Mouse (Mus musculus) spleen, postnatal 14 days (tissue): ENCODE measurements at regions not wholly inside any gene's neighbourhood (a gene's known extent, or its start where the extent isn't known, plus 50 kb on each side); places are given as distances from the start of the nearest gene placed in this dataset.

ENCODE experiments used
- DNase-seq, 2 experiments: peaks; one replicate each; pipeline ENCODE4 v3.0.0; 2021 to 2022; ENCODE audit warnings: low spot score in 2 of 2

DNA sequence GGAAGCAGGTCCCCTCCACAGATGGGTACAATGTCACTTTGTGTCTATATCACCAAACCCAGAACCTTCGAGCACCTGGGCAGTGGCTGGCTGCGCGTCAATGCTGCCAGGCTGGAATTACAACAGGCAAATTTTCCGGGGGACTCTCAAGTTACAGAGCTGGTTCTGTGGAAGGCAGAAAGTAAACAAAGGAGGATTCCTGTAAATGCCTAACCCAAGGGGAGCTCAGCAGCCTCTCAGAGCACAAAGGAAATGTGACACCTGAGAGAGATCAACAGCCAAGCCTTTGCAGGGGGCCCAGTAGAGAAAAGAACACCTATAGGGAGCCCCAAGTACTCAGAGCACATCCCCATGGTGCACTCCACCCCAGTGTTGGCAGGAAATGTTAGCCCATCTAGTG, 70.7 kb downstream of the Setd4 start:
- DNase-seq: no peak

- DNase-seq: no peak
Observed at GRCm38 (mm10) chr16:93531937-93532336, 71.9 kb downstream of the Setd4 start.

- no peak for DNase-seq
Observed at GRCm38 (mm10) chr16:93522485-93522884, 81.4 kb downstream of the Setd4 start.

GRCm38 (mm10) chr16:93520481-93520880, 83.4 kb downstream of the Setd4 start:
- no peak for DNase-seq

DNA sequence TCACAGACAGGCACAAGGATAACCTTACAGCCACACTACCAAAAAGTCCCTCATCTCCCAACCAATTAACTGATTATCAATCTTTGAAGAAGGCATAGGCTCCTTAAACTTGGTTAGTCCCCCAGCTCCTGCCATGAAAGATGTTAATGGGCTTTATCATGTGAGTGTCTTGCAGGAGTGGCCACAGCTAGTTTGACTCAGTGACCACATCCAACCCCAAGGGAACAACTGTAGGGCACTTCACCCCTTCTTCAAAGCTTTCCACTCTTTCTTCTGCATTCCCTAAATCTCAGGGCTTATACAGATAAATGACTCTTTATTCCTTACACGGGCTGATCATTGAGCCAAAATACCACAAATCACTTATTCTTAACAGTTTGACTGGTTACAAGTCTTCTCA, 85.2 kb downstream of the Setd4 start:
- no peak for DNase-seq

DNA sequence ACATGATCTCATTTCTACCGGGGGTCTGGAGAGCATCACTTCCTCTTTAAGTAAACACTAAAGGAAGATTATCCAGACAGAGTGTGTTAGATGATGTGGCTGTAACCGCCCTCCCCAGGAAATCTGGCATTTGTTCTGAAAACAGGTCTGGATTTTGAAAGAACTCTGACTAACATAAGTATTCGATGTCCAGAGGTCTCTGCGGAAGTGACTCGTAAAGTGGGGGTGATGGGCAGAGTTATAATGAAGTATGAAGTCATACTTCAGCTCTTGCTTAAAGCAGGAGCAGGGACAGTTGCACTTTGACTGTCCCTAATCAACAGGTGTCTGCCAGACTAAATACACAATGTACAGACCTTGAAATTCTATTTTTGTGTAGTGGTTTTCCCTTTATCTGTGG, 87.1 kb downstream of the Setd4 start:
- no peak for DNase-seq

DNA sequence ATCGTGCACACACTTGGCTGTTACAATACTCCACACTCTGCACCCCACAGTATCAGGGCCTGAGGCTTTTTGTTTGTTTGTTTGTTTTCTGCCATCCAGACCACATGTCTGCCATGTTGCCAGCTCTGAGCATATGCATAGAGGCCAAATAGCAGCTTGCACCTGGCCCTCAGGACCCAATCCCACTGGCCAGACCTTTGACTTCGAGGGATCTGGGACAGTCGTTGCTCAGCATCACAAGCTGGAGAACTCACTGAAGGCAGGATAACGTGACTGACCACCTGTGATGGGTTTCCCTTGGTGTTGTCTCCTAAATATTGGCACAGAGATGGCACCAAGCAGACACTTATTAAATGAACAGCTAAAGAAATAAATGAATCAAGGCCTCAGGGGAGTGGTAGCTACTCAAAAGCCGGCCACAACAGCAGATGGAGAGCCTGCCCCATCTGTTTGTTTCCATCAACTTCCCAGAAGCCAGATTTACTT, 88.4 kb downstream of the Setd4 start:
- no peak for DNase-seq

DNA sequence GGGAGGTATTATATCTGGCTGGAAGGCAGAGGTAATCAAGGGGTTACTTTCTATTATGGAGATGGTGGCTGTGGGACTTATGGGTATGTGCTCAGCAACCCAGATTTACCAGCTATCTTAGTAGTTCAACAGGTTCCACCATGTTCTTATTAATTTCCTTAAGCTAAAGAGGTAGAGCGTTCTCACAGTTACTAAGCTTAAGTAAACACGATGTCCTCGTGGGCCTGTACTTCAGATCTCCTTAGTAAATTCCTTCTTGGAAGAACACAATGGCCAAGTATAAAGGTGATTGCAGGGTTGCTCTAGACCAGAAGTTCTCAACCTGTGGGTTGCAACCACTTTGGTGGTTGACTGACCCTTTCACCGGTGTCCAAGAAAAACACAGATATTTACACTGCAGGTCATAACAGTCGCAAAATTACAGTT, 90.2 kb downstream of the Setd4 start:
- DNase-seq: no peak

DNA sequence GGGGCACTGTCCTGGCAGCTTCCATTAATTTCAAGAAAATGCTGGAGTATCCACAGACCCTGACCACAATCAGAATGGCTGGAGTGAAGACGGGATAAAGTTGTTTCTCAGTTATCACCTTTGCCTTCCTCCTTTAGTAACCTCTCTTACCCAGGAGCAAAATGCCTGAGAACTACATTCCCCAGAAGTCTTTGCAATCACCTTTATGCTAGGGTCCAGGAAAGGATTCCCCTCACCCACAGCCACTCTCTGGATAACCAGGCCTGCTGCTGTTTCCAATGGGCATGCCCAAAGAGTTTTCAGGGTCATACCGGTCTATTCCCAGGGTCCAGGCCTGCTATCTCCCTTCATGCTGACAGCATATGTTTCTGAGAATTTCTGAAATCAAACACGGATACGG, 91.9 kb downstream of the Setd4 start:
- DNase-seq: no peak

- no peak for DNase-seq
Observed at GRCm38 (mm10) chr16:93511517-93511916, 92.3 kb downstream of the Setd4 start.

DNA sequence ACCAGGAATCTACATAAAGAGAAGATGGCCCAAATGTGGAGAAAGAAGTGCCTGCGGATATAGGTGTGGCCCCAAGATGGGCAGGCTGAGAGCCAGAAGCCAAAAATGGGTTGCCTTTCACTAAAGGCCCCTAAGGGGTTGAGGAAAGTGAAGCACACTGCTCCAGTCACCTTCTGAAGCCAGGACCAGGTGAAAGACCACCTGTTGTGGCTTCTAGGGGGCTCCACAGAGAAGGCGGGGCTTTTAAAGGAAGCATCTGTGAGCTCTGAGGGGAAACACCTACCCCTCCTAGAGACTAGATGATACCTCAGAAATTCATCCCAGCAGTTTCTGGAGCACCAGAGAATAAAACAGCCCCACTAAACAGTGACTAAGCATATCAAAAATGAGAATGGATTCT, 105.1 kb downstream of the Setd4 start:
- no peak for DNase-seq

GRCm38 (mm10) chr16:93493337-93494002, 110.4 kb downstream of the Setd4 start:
- no peak for DNase-seq

- no peak for DNase-seq
Observed at GRCm38 (mm10) chr16:93486646-93487550, 117.0 kb downstream of the Setd4 start.

GRCm38 (mm10) chr16:93469957-93470356, 133.9 kb downstream of the Setd4 start:
- no peak for DNase-seq

DNA sequence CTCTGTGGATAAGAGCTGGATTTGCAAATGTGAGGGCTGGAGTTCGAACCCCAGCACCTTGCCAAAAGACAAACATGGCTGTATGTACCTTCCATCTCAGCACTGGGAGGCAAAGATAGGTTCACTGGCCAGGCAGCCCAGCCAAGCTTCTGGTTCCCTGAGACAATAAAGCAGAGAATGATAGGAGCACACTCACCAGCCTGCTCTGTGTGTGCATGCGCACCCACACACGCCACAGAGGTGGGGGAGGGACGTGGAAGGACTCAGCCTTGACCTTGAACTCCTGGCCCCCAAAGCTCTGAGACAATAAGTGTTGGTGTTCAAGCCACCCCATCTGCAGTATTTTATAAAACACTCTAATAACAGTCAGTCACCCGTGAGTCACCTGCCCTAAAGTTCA, 138.1 kb downstream of the Setd4 start:
- no peak for DNase-seq

DNA sequence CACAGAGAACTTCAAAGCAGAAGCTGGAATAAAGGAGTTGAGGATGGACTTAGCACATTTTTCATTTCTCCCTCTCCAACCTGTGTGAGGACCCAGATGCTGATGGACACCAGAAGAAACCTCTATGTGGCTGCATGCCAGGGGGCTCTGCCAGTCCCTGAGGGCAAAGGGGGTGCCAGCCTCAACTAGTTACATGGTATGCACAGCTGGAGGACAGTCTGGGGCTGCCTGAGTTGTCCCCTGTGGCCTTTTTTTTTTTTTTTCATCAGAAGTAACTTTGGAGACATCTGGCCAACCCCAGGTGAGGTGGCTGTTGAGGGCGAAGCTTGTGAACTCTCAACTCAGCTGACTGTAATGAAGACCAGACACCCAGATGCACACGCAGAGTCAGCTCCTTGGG, 139.0 kb downstream of the Setd4 start:
- DNase-seq: no peak

- no peak for DNase-seq
Observed at GRCm38 (mm10) chr16:93463405-93463804, 140.5 kb downstream of the Setd4 start.

DNA sequence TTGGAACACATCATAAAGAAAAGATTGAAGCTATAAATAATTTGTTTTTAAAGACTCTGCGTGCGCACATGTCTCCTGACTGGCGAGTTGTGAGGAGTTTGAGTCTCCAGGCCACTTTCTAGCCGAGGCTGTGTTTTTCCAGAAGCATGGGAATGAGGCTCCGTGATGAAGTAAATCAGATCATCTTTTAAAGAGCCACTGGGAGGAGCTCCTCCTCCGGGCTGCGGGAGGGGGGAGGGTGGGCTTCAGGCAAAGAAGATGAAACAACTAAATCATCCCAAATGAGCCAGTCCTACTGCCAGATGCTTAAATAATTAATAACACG, 141.6 kb downstream of the Setd4 start:
- no peak for DNase-seq

- DNase-seq: no peak
Observed at GRCm38 (mm10) chr16:93461406-93462285, 142.2 kb downstream of the Setd4 start.

GRCm38 (mm10) chr16:93459497-93460240, 144.2 kb downstream of the Setd4 start:
- DNase-seq: no peak
